Mouse (Mus musculus): ENCODE measurements around the gene Ldb2. TPM values are rescaled to one million over a fixed set of nuclear protein-coding genes. Genes with fewer than 3 reads are reported as not detected.

Gene Ldb2
- polyA plus RNA-seq, 1 experiment from 2014 or later: 8.8 TPM

GRCm38 (mm10) chr5:44759178-44759577 lies 40.3 kb downstream of the Ldb2 start:
- no peaks in the 10 kb centered on the region for H3K36me3 ChIP-seq
- H3K9me3 ChIP-seq (replicated peaks): no peaks in the 10 kb centered on the region
- no peaks in the 10 kb centered on the region for H3K4me1 ChIP-seq (replicated peaks)
- no peak overlapping the region for H3K4me2 ChIP-seq
- no peak overlapping the region for H3K27ac ChIP-seq (ENCODE audit: poor library complexity, severe bottlenecking)
- no peak overlapping the region for H3K9ac ChIP-seq
- WGBS: 53% methylated on average over 4 of the region's 4 CpGs
- peak; percentile 51; the same call in 1 of the 2 replicates for ATAC-seq (ENCODE audit: insufficient number of reproducible peaks, low FRiP score)
- no peak overlapping the region for H3K4me3 ChIP-seq
- no peaks in the 10 kb centered on the region for H3K27me3 ChIP-seq (replicated peaks)

GRCm38 (mm10) chr5:44754156-44754910 lies 45.1 kb downstream of the Ldb2 start:
- no peaks in the 10 kb centered on the region for H3K27me3 ChIP-seq (replicated peaks)
- no peak overlapping the region for H3K27ac ChIP-seq (ENCODE audit: poor library complexity, severe bottlenecking)
- H3K9ac ChIP-seq: no peak overlapping the region
- no peak overlapping the region for H3K4me3 ChIP-seq
- no peak overlapping the region for H3K4me2 ChIP-seq
- H3K9me3 ChIP-seq (replicated peaks): no peaks in the 10 kb centered on the region
- H3K36me3 ChIP-seq: no peaks in the 10 kb centered on the region
- H3K4me1 ChIP-seq (replicated peaks): no peaks in the 10 kb centered on the region
- ATAC-seq (ENCODE audit: insufficient number of reproducible peaks, low FRiP score): no peak
- 70% methylated on average over 1 of the region's 1 CpGs for WGBS

- ATAC-seq (ENCODE audit: insufficient number of reproducible peaks, low FRiP score): no peak
- 75% methylated on average over 1 of the region's 1 CpGs for WGBS
- H3K27me3 ChIP-seq (replicated peaks): no peaks in the 10 kb centered on the region
- no peaks in the 10 kb centered on the region for H3K36me3 ChIP-seq
- H3K4me2 ChIP-seq: no peak overlapping the region
- H3K9ac ChIP-seq: no peak overlapping the region
- H3K4me3 ChIP-seq: no peak overlapping the region
- H3K27ac ChIP-seq (ENCODE audit: poor library complexity, severe bottlenecking): no peak overlapping the region
- no peaks in the 10 kb centered on the region for H3K9me3 ChIP-seq (replicated peaks)
- no peaks in the 10 kb centered on the region for H3K4me1 ChIP-seq (replicated peaks)
These were observed 53.8 kb downstream of the Ldb2 start for GRCm38 (mm10) chr5:44745706-44746105.

GRCm38 (mm10) chr5:44736366-44736765 lies 63.1 kb downstream of the Ldb2 start:
- ATAC-seq (ENCODE audit: insufficient number of reproducible peaks, low FRiP score): no peak
- H3K36me3 ChIP-seq: no peaks in the 10 kb centered on the region

GRCm38 (mm10) chr5:44734131-44734723 lies 65.3 kb downstream of the Ldb2 start:
- H3K27ac ChIP-seq (ENCODE audit: poor library complexity, severe bottlenecking): no peak overlapping the region
- 84% methylated on average over 3 of the region's 3 CpGs for WGBS
- no peak overlapping the region for H3K4me3 ChIP-seq
- H3K4me2 ChIP-seq: no peak overlapping the region
- H3K27me3 ChIP-seq (replicated peaks): no peaks in the 10 kb centered on the region
- H3K9ac ChIP-seq: no peak overlapping the region
- no peaks in the 10 kb centered on the region for H3K36me3 ChIP-seq
- no peaks in the 10 kb centered on the region for H3K4me1 ChIP-seq (replicated peaks)
- no peaks in the 10 kb centered on the region for H3K9me3 ChIP-seq (replicated peaks)
- ATAC-seq (ENCODE audit: insufficient number of reproducible peaks, low FRiP score): no peak

More at GRCm38 (mm10) chr5:44736366-44736765, 63.1 kb downstream of the Ldb2 start:
- H3K27me3 ChIP-seq (replicated peaks): no peaks in the 10 kb centered on the region
- no peak overlapping the region for H3K4me2 ChIP-seq
- WGBS: 78% methylated on average over 3 of the region's 3 CpGs
- H3K4me3 ChIP-seq: no peak overlapping the region
- no peaks in the 10 kb centered on the region for H3K9me3 ChIP-seq (replicated peaks)
- no peak overlapping the region for H3K27ac ChIP-seq (ENCODE audit: poor library complexity, severe bottlenecking)
- H3K4me1 ChIP-seq (replicated peaks): no peaks in the 10 kb centered on the region
- no peak overlapping the region for H3K9ac ChIP-seq

- 62% methylated on average over 8 of the region's 8 CpGs for WGBS
These were observed 69.7 kb downstream of the Ldb2 start for GRCm38 (mm10) chr5:44729646-44730310.

GRCm38 (mm10) chr5:44727995-44728394 lies 71.5 kb downstream of the Ldb2 start:
- Histone ChIP-seq H3K36me3 (no peaks in the 10 kb centered on the region), H3K4me1 (replicated peaks) (0 out of 2 replicates have a peak, but pooled peaks cover 10% of the 10 kb centered on the region), H3K9me3 (replicated peaks) (no peaks in the 10 kb centered on the region), H3K4me2 (no peak overlapping the region), H3K4me3 (no peak overlapping the region), H3K9ac (no peak overlapping the region), H3K27ac (ENCODE audit: poor library complexity, severe bottlenecking) (no peak overlapping the region), H3K27me3 (replicated peaks) (no peaks in the 10 kb centered on the region)
- no peak for ATAC-seq (ENCODE audit: insufficient number of reproducible peaks, low FRiP score)
- 83% methylated on average over 11 of the region's 11 CpGs for WGBS

More at GRCm38 (mm10) chr5:44729646-44730310, 69.7 kb downstream of the Ldb2 start:
- Histone ChIP-seq H3K36me3 (no peaks in the 10 kb centered on the region), H3K27me3 (replicated peaks) (no peaks in the 10 kb centered on the region), H3K27ac (ENCODE audit: poor library complexity, severe bottlenecking) (no peak overlapping the region), H3K4me3 (no peak overlapping the region), H3K9me3 (replicated peaks) (no peaks in the 10 kb centered on the region), H3K9ac (no peak overlapping the region), H3K4me2 (no peak overlapping the region), H3K4me1 (replicated peaks) (0 out of 2 replicates have a peak, but pooled peaks cover 10% of the 10 kb centered on the region)
- ATAC-seq (ENCODE audit: insufficient number of reproducible peaks, low FRiP score): no peak

GRCm38 (mm10) chr5:44726546-44727476 lies 72.7 kb downstream of the Ldb2 start:
- Histone ChIP-seq H3K4me1 (replicated peaks) (0 out of 2 replicates have a peak, but pooled peaks cover 10% of the 10 kb centered on the region), H3K36me3 (no peaks in the 10 kb centered on the region), H3K27me3 (replicated peaks) (no peaks in the 10 kb centered on the region), H3K27ac (ENCODE audit: poor library complexity, severe bottlenecking) (peak overlapping the region; percentile 23; the same call in 1 of the 2 replicates), H3K9ac (no peak overlapping the region), H3K9me3 (replicated peaks) (no peaks in the 10 kb centered on the region), H3K4me3 (no peak overlapping the region), H3K4me2 (no peak overlapping the region; the same call in 1 of the 2 replicates)
- ATAC-seq (ENCODE audit: insufficient number of reproducible peaks, low FRiP score): no peak
- 60% methylated on average over 14 of the region's 14 CpGs for WGBS

- H3K4me3 ChIP-seq: no peak overlapping the region
- WGBS: 68% methylated on average over 2 of the region's 2 CpGs
- H3K27ac ChIP-seq (ENCODE audit: poor library complexity, severe bottlenecking): no peak overlapping the region
- no peaks in the 10 kb centered on the region for H3K27me3 ChIP-seq (replicated peaks)
- H3K9ac ChIP-seq: no peak overlapping the region
- no peak overlapping the region for H3K4me2 ChIP-seq
- 0 out of 2 replicates have a peak, but pooled peaks cover 10% of the 10 kb centered on the region for H3K4me1 ChIP-seq (replicated peaks)
- H3K9me3 ChIP-seq (replicated peaks): no peaks in the 10 kb centered on the region
- no peaks in the 10 kb centered on the region for H3K36me3 ChIP-seq
- no peak for ATAC-seq (ENCODE audit: insufficient number of reproducible peaks, low FRiP score)
These were observed 74.0 kb downstream of the Ldb2 start for GRCm38 (mm10) chr5:44725501-44725900.

GRCm38 (mm10) chr5:44719872-44720271 lies 79.6 kb downstream of the Ldb2 start:
- H3K27ac ChIP-seq (ENCODE audit: poor library complexity, severe bottlenecking): no peak overlapping the region
- H3K9me3 ChIP-seq (replicated peaks): no peaks in the 10 kb centered on the region
- WGBS: 65% methylated on average over 1 of the region's 1 CpGs
- no peak overlapping the region for H3K4me3 ChIP-seq
- H3K36me3 ChIP-seq: no peaks in the 10 kb centered on the region
- no peak overlapping the region for H3K4me2 ChIP-seq
- no peak for ATAC-seq (ENCODE audit: insufficient number of reproducible peaks, low FRiP score)
- H3K4me1 ChIP-seq (replicated peaks): no peaks in the 10 kb centered on the region
- no peaks in the 10 kb centered on the region for H3K27me3 ChIP-seq (replicated peaks)
- no peak overlapping the region for H3K9ac ChIP-seq

All from heart, embryonic 12.5 days (tissue).